Mouse (Mus musculus) midbrain, embryonic 11.5 days (tissue): Measurements from ENCODE around the gene Pepd. TPM values are rescaled to one million over a fixed set of nuclear protein-coding genes. Genes with fewer than 3 reads are reported as not detected.
A peak's percentile ranks its signal among the peaks of the same experiment; 100 is the strongest.

Source experiments
- ATAC-seq: fragments of 200-750 bp; cut with Nextera tagmentation; 2 replicates; pipeline ENCODE4 v1.8.0; 2017; ENCODE audit warnings: moderate TSS enrichment, moderate library complexity; ENCODE audit not compliant: low FRiP score
- DNase-seq: peaks from one replicate; pipeline ENCODE4 v3.0.0; 2015; ENCODE audit warnings: low spot score; ENCODE audit errors: missing footprints
- H3K27ac ChIP-seq: fragments of 300-500 bp; sonication (generic); 2 replicates; pipeline ENCODE4 v1.5.1; 2014; ENCODE audit warnings: low read depth, low read length
- H3K27me3 ChIP-seq: fragments of 300-500 bp; sonication (generic); 2 replicates; pipeline ENCODE4 v1.6.1; 2014; ENCODE audit warnings: mild to moderate bottlenecking, low read length, moderate library complexity, mixed read lengths; ENCODE audit not compliant: control insufficient read depth, insufficient read depth
- H3K36me3 ChIP-seq: fragments of 300-500 bp; sonication (generic); 2 replicates; pipeline ENCODE4 v1.6.1; 2014; ENCODE audit warnings: mild to moderate bottlenecking, low read length, moderate library complexity, mixed read lengths; ENCODE audit not compliant: control insufficient read depth, insufficient read depth
- H3K4me1 ChIP-seq: fragments of 300-500 bp; sonication (generic); 2 replicates; pipeline ENCODE4 v1.6.1; 2014; ENCODE audit warnings: low read length; ENCODE audit not compliant: control insufficient read depth, insufficient read depth
- H3K4me2 ChIP-seq: fragments of 300-500 bp; sonication (generic); 2 replicates; pipeline ENCODE4 v1.6.1; 2014; ENCODE audit warnings: mild to moderate bottlenecking, moderate library complexity
- H3K4me3 ChIP-seq: fragments of 300-500 bp; sonication (generic); 2 replicates; pipeline ENCODE4 v1.5.1; 2014; ENCODE audit warnings: low read depth, low read length
- H3K9ac ChIP-seq: fragments of 300-500 bp; sonication (generic); 2 replicates; pipeline ENCODE4 v1.6.1; 2014; ENCODE audit warnings: low read length
- H3K9me3 ChIP-seq: fragments of 300-500 bp; sonication (generic); 2 replicates; pipeline ENCODE4 v1.6.1; 2016; ENCODE audit warnings: low read length; ENCODE audit not compliant: control insufficient read depth
- WGBS: fragments of 180-500 bp; shearing (Covaris S2); extraction: QIAGEN DNeasy Blood & Tissue Kit; methylation state at CpG from one replicate; pipeline ENCODE4 v1.1.7; 2014; 5-methylcytosine and 5-hydroxymethylcytosine counted together
- polyA plus RNA-seq: library from polyadenylated mRNA; unstranded; fragments of >200 nt; fragmentation: Nextera tagmentation; extraction: Ambion mirVana; gene quantifications from 2 replicates; pipeline ENCODE4 v1.2.1, GENCODE M21; 2014

Gene Pepd
- polyA plus RNA-seq, 1 experiment from 2014 or later = 67.3 TPM

- peak; percentile 96 for DNase-seq
- no peak overlapping the region for H3K4me3 ChIP-seq
- peak overlapping the region; percentile 82 for H3K27ac ChIP-seq
- 27% methylated on average over 14 of the region's 14 CpGs for WGBS
- H3K4me1 ChIP-seq = peaks cover 27% of the 10 kb centered on the region
- H3K36me3 ChIP-seq = peaks cover 5% of the 10 kb centered on the region; the same call in 1 of the 2 replicates
- H3K4me2 ChIP-seq = peak overlapping the region; percentile 14; the same call in 1 of the 2 replicates
- peak overlapping the region; percentile 45 for H3K9ac ChIP-seq
- no peaks in the 10 kb centered on the region for H3K27me3 ChIP-seq
- peaks cover 2% of the 10 kb centered on the region; the same call in 1 of the 2 replicates for H3K9me3 ChIP-seq
- peak; percentile 83 for ATAC-seq
Observed at GRCm38 (mm10) chr7:34939262-34939951, 27.2 kb downstream of the Pepd start.

DNA sequence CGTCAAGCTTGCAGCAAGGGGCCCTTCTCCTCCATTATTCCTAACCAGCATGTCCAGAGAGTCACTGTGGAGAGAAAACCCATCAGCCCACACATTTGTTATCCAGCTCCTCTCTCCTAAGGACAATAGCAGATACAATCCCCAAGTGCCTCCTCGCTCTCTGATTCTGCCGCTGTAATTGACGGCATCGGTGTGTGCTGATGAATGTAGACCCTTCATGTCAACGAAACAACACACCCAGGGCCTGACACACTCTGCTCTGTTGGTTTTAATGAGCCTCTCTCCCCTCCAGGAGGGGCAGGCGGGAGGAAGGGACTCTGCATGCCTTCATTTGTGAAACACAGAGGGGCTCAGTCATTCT lies 27.8 kb downstream of the Pepd start:
- Histone ChIP-seq H3K4me1 (peaks cover 27% of the 10 kb centered on the region), H3K9ac (peak overlapping the region; percentile 45; the same call in 1 of the 2 replicates), H3K9me3 (peaks cover 2% of the 10 kb centered on the region; the same call in 1 of the 2 replicates), H3K36me3 (peaks cover 5% of the 10 kb centered on the region; the same call in 1 of the 2 replicates), H3K27ac (peak overlapping the region; percentile 82), H3K27me3 (no peaks in the 10 kb centered on the region), H3K4me2 (no peak overlapping the region), H3K4me3 (no peak overlapping the region)
- 15% methylated on average over 7 of the region's 7 CpGs for WGBS
- ATAC-seq (peak; percentile 47; the same call in 1 of the 2 replicates), DNase-seq (no peak)

GRCm38 (mm10) chr7:34943581-34944123 lies 31.5 kb downstream of the Pepd start:
- 73% methylated on average over 4 of the region's 4 CpGs for WGBS
- ATAC-seq (no peak), DNase-seq (no peak)
- H3K4me3 ChIP-seq = no peak overlapping the region
- H3K27me3 ChIP-seq = no peaks in the 10 kb centered on the region
- H3K36me3 ChIP-seq = no peaks in the 10 kb centered on the region
- peaks cover 31% of the 10 kb centered on the region for H3K4me1 ChIP-seq
- H3K4me2 ChIP-seq = no peak overlapping the region
- no peak overlapping the region for H3K27ac ChIP-seq
- H3K9ac ChIP-seq = no peak overlapping the region
- no peaks in the 10 kb centered on the region for H3K9me3 ChIP-seq

- no peaks in the 10 kb centered on the region for H3K27me3 ChIP-seq
- no peak overlapping the region for H3K4me2 ChIP-seq
- ATAC-seq (peak; percentile 86), DNase-seq (peak; percentile 91)
- H3K36me3 ChIP-seq = no peaks in the 10 kb centered on the region
- H3K4me3 ChIP-seq = no peak overlapping the region
- H3K9ac ChIP-seq = no peak overlapping the region
- peaks cover 12% of the 10 kb centered on the region for H3K4me1 ChIP-seq
- H3K27ac ChIP-seq = peak overlapping the region; percentile 59
- WGBS = 33% methylated on average over 7 of the region's 7 CpGs
- H3K9me3 ChIP-seq = no peaks in the 10 kb centered on the region
Observed at GRCm38 (mm10) chr7:34946269-34946925, 34.2 kb downstream of the Pepd start.

- Histone ChIP-seq H3K27ac (no peak overlapping the region), H3K9me3 (no peaks in the 10 kb centered on the region)
Observed at GRCm38 (mm10) chr7:34954548-34954947, 42.4 kb downstream of the Pepd start.

GRCm38 (mm10) chr7:34955295-34955694 lies 43.1 kb downstream of the Pepd start:
- no peak overlapping the region for H3K27ac ChIP-seq
- ATAC-seq (no peak), DNase-seq (no peak)
- H3K36me3 ChIP-seq = no peaks in the 10 kb centered on the region
- no peaks in the 10 kb centered on the region for H3K27me3 ChIP-seq
- no peaks in the 10 kb centered on the region for H3K9me3 ChIP-seq
- H3K4me3 ChIP-seq = no peak overlapping the region
- H3K9ac ChIP-seq = no peak overlapping the region
- H3K4me1 ChIP-seq = no peaks in the 10 kb centered on the region
- H3K4me2 ChIP-seq = no peak overlapping the region
- WGBS = 86% methylated on average over 3 of the region's 3 CpGs

More at GRCm38 (mm10) chr7:34954548-34954947, 42.4 kb downstream of the Pepd start:
- Histone ChIP-seq H3K9ac (no peak overlapping the region), H3K4me2 (no peak overlapping the region), H3K27me3 (no peaks in the 10 kb centered on the region), H3K4me3 (no peak overlapping the region), H3K36me3 (no peaks in the 10 kb centered on the region), H3K4me1 (no peaks in the 10 kb centered on the region)
- WGBS = 92% methylated on average over 9 of the region's 9 CpGs
- no peak for DNase-seq
- ATAC-seq = no peak

GRCm38 (mm10) chr7:34957138-34957537 lies 45.0 kb downstream of the Pepd start:
- H3K4me3 ChIP-seq = no peak overlapping the region
- H3K9me3 ChIP-seq = no peaks in the 10 kb centered on the region
- H3K36me3 ChIP-seq = no peaks in the 10 kb centered on the region
- H3K27ac ChIP-seq = no peak overlapping the region
- DNase-seq (no peak), ATAC-seq (no peak)
- H3K4me2 ChIP-seq = no peak overlapping the region
- no peaks in the 10 kb centered on the region for H3K27me3 ChIP-seq
- 97% methylated on average over 8 of the region's 8 CpGs for WGBS
- H3K9ac ChIP-seq = no peak overlapping the region
- no peaks in the 10 kb centered on the region for H3K4me1 ChIP-seq

- WGBS = 87% methylated on average over 11 of the region's 11 CpGs
- Histone ChIP-seq H3K9me3 (no peaks in the 10 kb centered on the region), H3K4me2 (no peak overlapping the region), H3K36me3 (no peaks in the 10 kb centered on the region), H3K9ac (no peak overlapping the region), H3K27ac (no peak overlapping the region), H3K4me3 (no peak overlapping the region), H3K4me1 (no peaks in the 10 kb centered on the region), H3K27me3 (no peaks in the 10 kb centered on the region)
- ATAC-seq (no peak), DNase-seq (no peak)
Observed at GRCm38 (mm10) chr7:34963889-34964645, 51.9 kb downstream of the Pepd start.
